Mouse (Mus musculus) midbrain, embryonic 14.5 days (tissue): ENCODE measurements at regions not wholly inside any gene's neighbourhood (a gene's known extent, or its start where the extent isn't known, plus 50 kb on each side); places are given as distances from the start of the nearest gene placed in this dataset.

Source experiments
- ATAC-seq: fragments of 200-750 bp; cut with Nextera tagmentation; 2 replicates; pipeline ENCODE4 v1.8.0; 2017; ENCODE audit warnings: moderate number of reproducible peaks, moderate library complexity; ENCODE audit not compliant: low FRiP score, low TSS enrichment
- DNase-seq: peaks from one replicate; pipeline ENCODE4 v3.0.0-alpha.2; 2015
- H3K27ac ChIP-seq: fragments of 300-500 bp; sonication (generic); replicated peaks from 2 replicates; pipeline ENCODE4 v1.5.1; 2014; ENCODE audit warnings: mild to moderate bottlenecking, low read depth, low read length, moderate library complexity
- H3K27me3 ChIP-seq: fragments of 300-500 bp; sonication (generic); 2 replicates; pipeline ENCODE4 v1.6.1; 2014; ENCODE audit warnings: low read length, control low read depth, mixed read lengths; ENCODE audit not compliant: control insufficient read depth, insufficient read depth
- H3K36me3 ChIP-seq: fragments of 300-500 bp; sonication (generic); 2 replicates; pipeline ENCODE4 v1.6.1; 2014; ENCODE audit warnings: low read length, control low read depth; ENCODE audit not compliant: control insufficient read depth, insufficient read depth
- H3K4me1 ChIP-seq: fragments of 300-500 bp; sonication (generic); 2 replicates; pipeline ENCODE4 v1.6.1; 2014; ENCODE audit warnings: mild to moderate bottlenecking, antibody characterized with exemption, low read length, control low read depth; ENCODE audit not compliant: control insufficient read depth, insufficient read depth
- H3K4me2 ChIP-seq: fragments of 300-500 bp; sonication (generic); 2 replicates; pipeline ENCODE4 v1.6.1; 2014; ENCODE audit warnings: mild to moderate bottlenecking, low read length, moderate library complexity
- H3K4me3 ChIP-seq: fragments of 300-500 bp; sonication (generic); replicated peaks from 2 replicates; pipeline ENCODE4 v1.5.1; 2014; ENCODE audit warnings: low read depth, low read length
- H3K9ac ChIP-seq: fragments of 300-500 bp; sonication (generic); replicated peaks from 2 replicates; pipeline ENCODE4 v1.6.1; 2014; ENCODE audit warnings: mild to moderate bottlenecking, low read length, moderate library complexity
- H3K9me3 ChIP-seq: fragments of 300-500 bp; sonication (generic); 2 replicates; pipeline ENCODE4 v1.6.1; 2016; ENCODE audit warnings: low read length, control low read depth, mixed read lengths; ENCODE audit not compliant: control insufficient read depth
- WGBS: fragments of 180-500 bp; shearing (Covaris S2); extraction: QIAGEN DNeasy Blood & Tissue Kit; methylation state at CpG from one replicate; pipeline ENCODE4 v1.1.7; 2014; 5-methylcytosine and 5-hydroxymethylcytosine counted together

- Histone ChIP-seq H3K36me3 (no peaks in the 10 kb centered on the region), H3K4me1 (peaks cover 10% of the 10 kb centered on the region; the same call in 1 of the 2 replicates), H3K4me3 (no peak overlapping the region), H3K9me3 (no peaks in the 10 kb centered on the region), H3K4me2 (no peak overlapping the region), H3K27ac (no peak overlapping the region), H3K27me3 (no peaks in the 10 kb centered on the region), H3K9ac (no peak overlapping the region)
- DNase-seq: no peak
- no peak for ATAC-seq
- 91% methylated on average over 3 of the region's 3 CpGs for WGBS
Observed at GRCm38 (mm10) chr14:25359824-25360294, 99.1 kb upstream of the Zmiz1 start.

DNA sequence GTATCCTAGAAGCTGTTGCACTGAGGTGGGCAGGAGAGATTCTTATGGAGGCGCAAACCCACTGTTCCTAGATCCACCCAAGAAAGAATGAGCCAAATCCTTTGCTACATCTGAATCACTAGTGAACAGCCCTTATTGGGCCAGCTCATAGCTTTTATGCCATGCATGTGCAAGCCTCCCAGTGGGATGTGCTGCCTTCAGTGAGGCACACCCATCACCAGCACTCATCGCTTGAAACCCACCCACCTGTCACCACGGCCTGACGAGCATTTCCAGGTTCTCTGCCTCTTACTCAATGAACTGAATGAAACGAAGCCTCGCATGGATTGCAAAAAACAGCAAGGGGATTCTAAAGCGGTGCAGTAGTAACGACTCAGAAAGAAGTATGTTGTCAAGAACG is 98.3 kb upstream of the Zmiz1 start:
- Histone ChIP-seq H3K4me3 (no peak overlapping the region), H3K4me1 (peaks cover 10% of the 10 kb centered on the region; the same call in 1 of the 2 replicates), H3K36me3 (no peaks in the 10 kb centered on the region), H3K27ac (0 out of 2 replicates have a peak overlapping the region, but pooled peaks have one; percentile 13), H3K4me2 (no peak overlapping the region), H3K9ac (no peak overlapping the region), H3K9me3 (no peaks in the 10 kb centered on the region), H3K27me3 (no peaks in the 10 kb centered on the region)
- ATAC-seq (no peak), DNase-seq (no peak)
- WGBS: 85% methylated on average over 9 of the region's 9 CpGs

GRCm38 (mm10) chr14:25361129-25361528 is 97.9 kb upstream of the Zmiz1 start:
- ATAC-seq: no peak

GRCm38 (mm10) chr14:25362771-25363170 is 96.2 kb upstream of the Zmiz1 start:
- Histone ChIP-seq H3K4me2 (no peak overlapping the region), H3K9ac (no peak overlapping the region), H3K27me3 (no peaks in the 10 kb centered on the region), H3K27ac (no peak overlapping the region; the same call in 1 of the 2 replicates), H3K9me3 (no peaks in the 10 kb centered on the region), H3K4me1 (peaks cover 10% of the 10 kb centered on the region; the same call in 1 of the 2 replicates), H3K4me3 (no peak overlapping the region), H3K36me3 (no peaks in the 10 kb centered on the region)
- DNase-seq: no peak
- 11% methylated on average over 1 of the region's 1 CpGs for WGBS
- ATAC-seq: no peak

More at GRCm38 (mm10) chr14:25361129-25361528, 97.9 kb upstream of the Zmiz1 start:
- no peak overlapping the region for H3K4me2 ChIP-seq
- no peaks in the 10 kb centered on the region for H3K9me3 ChIP-seq
- no peak overlapping the region for H3K9ac ChIP-seq
- H3K27me3 ChIP-seq: no peaks in the 10 kb centered on the region
- 49% methylated on average over 3 of the region's 3 CpGs for WGBS
- H3K27ac ChIP-seq: 0 out of 2 replicates have a peak overlapping the region, but pooled peaks have one; percentile 13
- H3K4me1 ChIP-seq: peaks cover 10% of the 10 kb centered on the region; the same call in 1 of the 2 replicates
- DNase-seq: no peak
- no peak overlapping the region for H3K4me3 ChIP-seq
- no peaks in the 10 kb centered on the region for H3K36me3 ChIP-seq

DNA sequence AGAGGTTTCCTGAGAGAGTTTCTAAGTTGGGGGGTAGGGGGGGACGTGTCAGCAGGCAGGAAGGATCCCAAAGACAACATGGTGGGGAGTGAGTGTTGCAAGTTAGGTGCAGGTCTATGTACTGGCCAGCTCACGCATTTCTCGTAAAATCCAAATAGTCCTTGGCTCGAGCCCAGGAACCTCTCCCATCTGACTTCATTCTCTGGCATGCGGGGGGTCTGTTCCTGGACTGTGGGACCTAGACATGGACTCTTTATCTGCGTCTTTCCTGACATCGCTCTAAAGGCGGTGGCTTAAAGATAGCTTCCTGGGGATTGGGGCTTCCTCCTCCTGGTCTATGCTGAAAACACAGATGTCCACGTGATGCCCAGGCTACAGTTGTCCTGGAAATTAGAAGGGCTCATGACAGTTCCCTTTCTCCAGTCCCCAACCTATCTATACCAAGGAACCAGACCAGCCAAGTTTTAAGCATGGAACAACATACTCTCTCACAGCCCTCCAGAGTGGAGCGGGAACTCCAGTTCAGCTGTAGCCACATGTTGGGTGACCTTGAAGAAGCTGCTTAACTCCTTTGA is 93.7 kb upstream of the Zmiz1 start:
- Histone ChIP-seq H3K9ac (no peak overlapping the region), H3K4me1 (peaks cover 10% of the 10 kb centered on the region; the same call in 1 of the 2 replicates), H3K27ac (no peak overlapping the region), H3K4me3 (no peak overlapping the region), H3K9me3 (no peaks in the 10 kb centered on the region), H3K36me3 (no peaks in the 10 kb centered on the region), H3K27me3 (no peaks in the 10 kb centered on the region), H3K4me2 (no peak overlapping the region)
- no peak for ATAC-seq
- DNase-seq: no peak
- 89% methylated on average over 10 of the region's 10 CpGs for WGBS

DNA sequence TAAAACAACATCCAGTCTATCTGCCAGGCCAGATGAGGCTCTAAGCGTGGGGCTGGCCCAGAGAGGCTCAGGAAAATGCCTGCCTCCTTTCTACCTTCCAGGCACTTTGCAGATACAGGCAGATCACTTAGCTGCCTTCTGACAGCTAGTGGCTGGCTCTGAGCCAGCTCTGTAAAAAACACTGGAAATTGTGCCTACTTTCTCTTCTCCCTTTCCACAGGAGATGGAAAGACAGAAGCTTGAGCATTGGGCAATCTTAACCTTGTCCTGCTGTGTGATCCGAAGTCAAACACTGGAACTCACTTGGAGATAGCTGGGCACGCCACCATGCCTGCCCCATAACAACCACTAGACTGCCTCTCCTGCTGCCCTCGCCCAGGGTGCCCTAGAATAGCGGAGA is 93.0 kb upstream of the Zmiz1 start:
- ATAC-seq: no peak
- Histone ChIP-seq H3K4me2 (no peak overlapping the region), H3K36me3 (no peaks in the 10 kb centered on the region), H3K27me3 (no peaks in the 10 kb centered on the region), H3K4me1 (peaks cover 12% of the 10 kb centered on the region), H3K4me3 (no peak overlapping the region), H3K9ac (no peak overlapping the region), H3K9me3 (no peaks in the 10 kb centered on the region), H3K27ac (no peak overlapping the region)
- peak; percentile 26 for DNase-seq
- 87% methylated on average over 5 of the region's 5 CpGs for WGBS

- peak overlapping the region; percentile 26; the same call in 1 of the 2 replicates for H3K27ac ChIP-seq
- no peaks in the 10 kb centered on the region for H3K36me3 ChIP-seq
- no peaks in the 10 kb centered on the region for H3K9me3 ChIP-seq
- no peak for ATAC-seq
- no peaks in the 10 kb centered on the region for H3K27me3 ChIP-seq
- 74% methylated on average over 6 of the region's 6 CpGs for WGBS
- DNase-seq: peak; percentile 20
- no peak overlapping the region for H3K9ac ChIP-seq
- no peak overlapping the region for H3K4me3 ChIP-seq
- H3K4me2 ChIP-seq: no peak overlapping the region
- peaks cover 13% of the 10 kb centered on the region for H3K4me1 ChIP-seq
Observed at GRCm38 (mm10) chr14:25370306-25371020, 88.5 kb upstream of the Zmiz1 start.

DNA sequence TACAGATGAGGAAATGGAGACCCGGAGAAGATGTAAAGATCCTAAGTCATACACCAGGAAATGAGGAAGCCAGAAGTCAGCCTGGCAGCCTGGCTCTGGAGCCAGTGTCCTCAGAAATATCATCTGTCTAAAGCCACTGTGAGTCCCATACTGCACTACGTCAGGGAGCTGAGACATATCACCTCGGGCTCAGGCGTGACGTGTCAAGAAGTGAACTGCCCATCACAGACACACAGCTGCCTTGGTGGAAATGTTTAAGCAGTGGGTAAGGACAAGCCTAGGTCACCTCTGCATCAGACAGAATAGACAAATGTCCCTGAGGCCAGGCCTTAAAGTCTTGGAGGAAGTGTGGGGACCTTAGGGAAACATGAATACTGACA is 88.0 kb upstream of the Zmiz1 start:
- no peaks in the 10 kb centered on the region for H3K36me3 ChIP-seq
- no peaks in the 10 kb centered on the region for H3K9me3 ChIP-seq
- H3K27ac ChIP-seq: peak overlapping the region; percentile 26
- H3K4me3 ChIP-seq: no peak overlapping the region
- H3K9ac ChIP-seq: no peak overlapping the region
- WGBS: 80% methylated on average over 5 of the region's 5 CpGs
- H3K4me1 ChIP-seq: peaks cover 13% of the 10 kb centered on the region
- ATAC-seq (no peak), DNase-seq (no peak)
- H3K27me3 ChIP-seq: no peaks in the 10 kb centered on the region
- H3K4me2 ChIP-seq: no peak overlapping the region

- ATAC-seq (peak; percentile 67), DNase-seq (peak; percentile 64)
- Histone ChIP-seq H3K36me3 (no peaks in the 10 kb centered on the region), H3K4me3 (no peak overlapping the region), H3K9me3 (no peaks in the 10 kb centered on the region), H3K27ac (peak overlapping the region; percentile 26), H3K27me3 (no peaks in the 10 kb centered on the region), H3K4me1 (peaks cover 13% of the 10 kb centered on the region), H3K4me2 (no peak overlapping the region), H3K9ac (no peak overlapping the region)
- WGBS: 49% methylated on average over 4 of the region's 4 CpGs
Observed at GRCm38 (mm10) chr14:25371661-25372060, 87.3 kb upstream of the Zmiz1 start.
